Mouse (Mus musculus) cerebellum, postnatal 4 days (tissue): ENCODE results near the gene Fchsd2.
"Not testable (repeated sequence)": the region's sequence is repeated elsewhere in the genome, so short reads cannot be mapped to it uniquely, and the experiment has no call there.

ENCODE experiments used
- DNase-seq, 2 experiments: peaks; one replicate each; pipeline ENCODE4 v3.0.0; 2022; ENCODE audit warnings: low spot score in 2 of 2, mixed read lengths in 1 of 2

The Fchsd2 gene

DNA sequence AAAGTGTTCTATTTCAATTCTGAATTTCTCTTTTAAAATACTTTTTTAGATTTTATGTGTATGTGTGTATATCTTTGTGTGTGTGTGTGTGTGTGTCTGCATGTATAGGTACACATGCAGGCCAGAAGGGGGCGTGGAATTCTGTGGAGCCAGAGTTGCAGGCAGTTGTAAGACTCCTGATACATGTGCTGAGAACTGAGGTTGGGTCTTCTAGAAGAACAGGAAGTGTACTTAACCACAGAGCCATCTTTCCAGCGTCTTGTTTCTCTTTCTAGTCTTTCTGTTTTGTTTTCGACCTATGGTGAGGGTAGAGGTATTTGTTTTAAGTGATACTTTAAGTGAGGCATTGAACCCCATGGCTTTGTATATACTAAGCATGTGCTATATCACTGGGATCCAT, 20.7 kb downstream of the Fchsd2 start:
- DNase-seq: no peak

DNA sequence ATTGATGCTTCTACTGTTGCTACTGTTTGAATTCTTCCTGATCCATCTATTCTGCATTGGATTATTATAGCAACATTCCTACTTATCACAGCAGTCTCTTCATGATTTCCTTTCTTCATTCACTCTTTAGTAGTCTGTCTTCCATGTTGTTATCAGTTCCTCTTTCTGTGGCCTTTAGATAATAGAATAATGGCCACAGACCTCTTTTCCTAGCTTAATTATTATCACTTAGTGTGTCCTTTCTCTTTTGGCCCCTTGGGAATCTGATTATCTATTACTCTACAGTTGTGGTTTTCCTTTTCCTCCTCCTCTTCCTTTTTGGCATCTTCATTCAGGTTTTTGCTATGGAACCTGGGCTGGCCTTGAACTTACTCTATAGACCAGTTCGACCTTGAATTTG, 21.7 kb downstream of the Fchsd2 start:
- DNase-seq: no peak

DNA sequence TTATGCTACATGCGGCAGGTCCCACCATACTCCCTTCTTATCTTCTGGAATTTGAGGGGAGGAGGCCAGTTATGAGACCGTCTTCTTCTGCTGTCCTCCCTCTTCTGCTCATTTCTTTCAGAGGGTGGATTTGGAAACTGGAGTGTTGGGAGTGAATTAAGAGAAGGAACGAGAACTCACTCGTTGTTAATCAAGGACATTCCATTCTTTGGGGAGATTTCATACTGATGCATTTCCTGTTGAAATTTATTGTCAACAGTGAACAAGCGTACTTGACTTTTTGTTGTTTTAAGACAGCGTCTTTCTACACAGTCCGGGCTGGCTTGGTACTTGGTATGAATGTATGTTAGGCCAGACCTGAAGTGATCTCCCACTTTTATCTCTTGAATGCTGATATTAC, 26.7 kb downstream of the Fchsd2 start:
- DNase-seq: no peak

DNA sequence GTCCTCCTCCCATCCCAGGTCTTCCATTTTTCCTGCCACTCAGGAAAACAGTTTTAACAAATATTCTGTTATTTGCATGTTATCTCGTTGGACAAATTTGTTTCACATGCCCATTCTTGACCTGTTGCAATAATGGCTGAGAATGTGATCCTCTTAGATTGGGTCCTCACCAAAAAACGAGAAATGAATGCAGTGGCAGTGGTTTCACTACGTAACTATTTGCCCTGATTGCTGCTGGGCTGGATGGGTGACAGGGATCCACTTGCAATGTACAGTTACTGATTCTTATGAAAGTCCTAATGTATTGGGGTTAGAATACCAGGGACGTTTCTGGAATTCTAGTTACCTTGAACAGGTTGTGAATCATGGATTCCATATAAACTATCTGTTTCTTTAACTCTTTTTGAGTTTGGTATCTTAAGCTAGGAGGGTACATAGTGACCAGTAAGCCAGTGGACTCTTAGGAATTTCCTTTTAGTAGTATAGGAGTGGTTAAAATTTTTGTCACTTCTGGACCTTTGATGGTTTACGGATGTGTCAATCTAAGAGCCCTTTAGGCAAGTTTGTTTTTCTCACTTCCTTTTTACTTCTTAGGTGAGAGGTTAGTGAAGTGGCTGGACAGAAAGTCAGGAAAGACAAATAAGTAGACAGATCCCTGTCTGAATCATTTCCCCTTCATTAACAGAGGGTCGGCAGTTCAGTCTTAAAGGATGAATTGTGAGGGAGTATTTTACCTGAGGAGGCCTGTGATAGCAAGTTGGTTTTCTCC, 31.1 kb downstream of the Fchsd2 start:
- no peak for DNase-seq

DNA sequence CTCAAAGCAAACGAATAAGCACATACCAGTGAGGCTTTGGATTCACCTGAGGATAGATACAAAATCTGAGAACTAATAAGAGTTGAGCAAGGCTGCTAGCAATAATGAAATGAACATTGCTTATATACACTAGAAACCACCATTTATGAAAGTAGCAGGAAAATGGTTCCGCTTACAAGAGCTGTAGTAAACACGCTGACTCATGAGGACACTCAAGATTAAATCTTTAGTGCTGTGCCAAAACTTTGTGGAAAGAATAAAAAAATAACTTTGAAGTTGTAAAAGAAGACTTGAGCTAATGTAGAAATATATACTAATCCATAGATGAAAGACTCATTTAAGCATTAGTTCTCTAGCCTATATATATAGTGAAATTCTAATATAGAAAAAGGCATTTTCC, 35.1 kb downstream of the Fchsd2 start:
- no peak for DNase-seq

DNA sequence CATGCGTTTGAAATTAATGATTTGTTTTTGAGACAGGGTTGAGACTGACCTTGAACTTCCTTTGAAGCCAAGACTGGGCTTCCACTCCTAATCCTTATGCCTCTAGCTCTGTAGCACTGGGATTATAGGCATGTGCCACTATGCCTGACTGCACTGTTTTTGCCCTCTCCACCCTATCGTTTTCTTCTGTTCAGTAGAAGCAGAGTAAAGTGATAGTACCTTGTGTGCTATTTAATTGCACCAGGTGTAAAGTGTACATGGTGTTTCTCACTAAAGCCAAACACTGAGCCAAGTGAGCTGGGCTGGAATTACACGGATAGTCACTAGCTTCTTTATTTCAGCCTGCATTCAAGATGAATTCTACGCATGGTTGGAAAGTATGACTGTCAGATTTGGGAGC, 35.9 kb downstream of the Fchsd2 start:
- DNase-seq: no peak

DNA sequence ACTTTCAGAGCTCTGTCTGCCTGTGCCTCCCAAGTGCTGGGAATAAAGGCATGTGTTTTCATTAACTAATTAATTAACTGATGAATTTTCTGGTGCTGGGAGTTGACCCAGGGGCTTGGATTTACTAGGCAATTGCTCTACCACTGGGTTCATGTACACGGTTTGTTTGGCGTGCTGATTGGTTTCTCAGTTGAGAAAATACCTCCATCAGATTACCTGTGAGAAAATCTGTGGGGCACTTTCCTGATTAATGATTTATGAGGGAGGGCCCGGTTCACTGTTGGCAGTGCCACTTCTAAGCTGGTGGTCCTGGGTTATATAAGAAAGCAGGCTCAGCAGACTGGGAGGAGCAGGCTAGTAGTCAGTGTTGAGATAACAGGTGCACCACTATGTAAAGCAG, 38.0 kb downstream of the Fchsd2 start:
- DNase-seq: no peak

DNA sequence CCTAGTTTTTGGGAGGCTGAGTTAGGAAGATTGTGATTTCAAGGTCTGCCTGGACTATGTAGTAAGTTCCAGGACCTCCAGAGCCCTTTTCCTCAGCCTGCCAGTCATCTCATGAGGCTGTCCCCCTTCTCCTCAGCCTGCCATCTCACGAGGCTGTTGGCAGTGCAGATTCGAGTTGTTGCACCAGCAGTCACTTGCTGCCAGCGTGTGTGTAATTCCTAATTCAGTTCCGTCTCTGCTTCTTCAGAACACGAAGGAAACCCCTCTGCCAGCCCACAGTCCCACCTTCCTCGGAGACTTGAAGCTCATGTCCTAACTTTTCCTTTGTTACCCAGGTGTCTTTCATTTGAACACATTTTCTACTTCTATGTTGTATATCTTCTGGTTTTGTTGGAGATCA, 38.6 kb downstream of the Fchsd2 start:
- no peak for DNase-seq

DNA sequence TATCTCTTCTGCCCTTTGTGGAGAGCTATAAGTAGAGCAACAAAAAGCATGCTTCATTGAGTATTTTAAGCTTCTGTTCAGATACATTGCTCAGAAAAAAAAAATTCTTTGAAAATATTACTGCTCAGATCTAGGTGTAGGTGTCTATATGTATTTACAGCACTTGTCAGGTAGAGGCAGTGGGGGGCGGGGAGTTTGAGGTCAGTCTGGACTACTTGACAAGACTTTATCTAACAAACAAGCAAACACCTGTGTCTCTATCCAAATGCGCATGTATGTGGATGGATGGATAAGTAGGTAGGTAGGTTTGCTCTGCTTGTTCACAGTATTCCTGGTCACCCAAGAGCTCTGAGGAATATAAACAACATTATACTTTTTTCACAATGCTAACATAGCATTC, 40.9 kb downstream of the Fchsd2 start:
- DNase-seq: no peak

DNA sequence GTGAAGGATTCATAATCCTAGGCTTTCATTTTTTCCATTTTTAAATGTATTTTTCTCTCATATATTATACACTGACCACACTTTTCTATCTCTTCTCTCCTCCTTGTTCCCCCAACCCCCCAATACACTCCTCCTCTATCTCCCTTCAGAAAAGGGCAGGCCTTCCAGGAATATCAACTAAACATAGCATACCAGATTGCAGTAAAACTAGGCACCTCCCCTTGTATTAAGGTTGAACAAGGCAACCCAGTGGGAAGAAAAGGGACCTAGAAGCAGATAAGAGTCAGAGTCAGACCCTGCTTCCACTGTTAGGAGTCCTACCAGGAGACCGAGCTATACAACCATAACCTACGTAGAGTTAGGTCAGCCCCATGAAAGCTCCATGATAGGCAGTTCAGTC, 41.5 kb downstream of the Fchsd2 start:
- DNase-seq: no peak

DNA sequence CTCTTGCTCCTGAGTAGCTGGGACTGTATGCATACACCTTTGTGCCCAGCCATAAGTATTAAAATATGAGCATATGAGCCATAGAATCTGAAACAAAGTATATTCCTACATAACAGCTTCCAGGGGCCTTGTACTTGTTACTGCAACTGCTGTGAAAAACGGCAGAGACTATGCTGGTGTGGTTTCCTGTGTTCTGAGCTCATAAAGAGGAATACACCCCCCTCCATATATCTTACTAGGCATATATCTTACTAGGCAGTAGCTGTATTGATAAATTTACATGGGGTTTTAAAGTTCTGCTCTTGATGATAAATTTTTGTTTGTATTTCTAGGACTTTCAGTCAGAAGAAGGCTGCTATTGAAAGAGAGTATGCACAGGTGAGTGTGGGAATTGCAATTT, 46.2 kb downstream of the Fchsd2 start:
- no peak for DNase-seq

DNA sequence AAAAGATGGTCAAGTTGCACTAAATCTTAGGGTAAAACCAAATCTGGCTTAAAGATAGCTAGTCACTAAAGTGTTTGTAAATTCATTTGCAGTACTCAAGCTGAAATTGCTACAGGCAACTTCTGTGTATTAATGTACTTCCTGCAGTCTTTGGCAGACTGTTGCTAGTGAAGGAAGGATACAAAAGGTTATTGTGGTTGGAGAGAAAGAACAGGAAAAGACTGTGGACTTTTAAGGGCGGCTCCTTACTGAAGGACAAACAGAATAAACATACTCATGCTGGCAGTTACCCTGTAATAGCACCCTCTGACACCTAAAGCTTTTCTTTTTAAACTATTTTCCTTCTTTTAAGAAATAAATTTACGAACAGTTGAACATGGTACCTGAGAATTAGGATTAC, 50.2 kb downstream of the Fchsd2 start:
- DNase-seq: no peak

DNA sequence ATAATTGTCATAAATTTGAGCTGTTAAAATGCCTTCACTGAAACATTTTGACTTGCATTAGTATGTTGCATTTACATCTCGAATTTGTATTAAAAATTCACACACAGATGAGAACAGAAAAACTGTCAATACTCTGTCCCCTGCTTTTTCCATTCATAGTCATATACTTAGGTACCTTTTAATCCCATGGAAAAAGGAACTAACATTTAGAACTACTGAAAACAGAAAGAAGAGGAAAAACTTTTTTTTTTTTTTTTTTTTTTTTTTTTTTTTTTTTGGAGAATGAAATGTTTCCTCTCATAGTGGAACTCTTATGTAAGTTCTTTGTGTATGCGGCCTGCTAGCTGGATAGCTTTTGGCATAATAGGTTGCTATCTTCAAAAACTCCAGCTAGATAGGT, 51.6 kb downstream of the Fchsd2 start:
- DNase-seq: no peak

DNA sequence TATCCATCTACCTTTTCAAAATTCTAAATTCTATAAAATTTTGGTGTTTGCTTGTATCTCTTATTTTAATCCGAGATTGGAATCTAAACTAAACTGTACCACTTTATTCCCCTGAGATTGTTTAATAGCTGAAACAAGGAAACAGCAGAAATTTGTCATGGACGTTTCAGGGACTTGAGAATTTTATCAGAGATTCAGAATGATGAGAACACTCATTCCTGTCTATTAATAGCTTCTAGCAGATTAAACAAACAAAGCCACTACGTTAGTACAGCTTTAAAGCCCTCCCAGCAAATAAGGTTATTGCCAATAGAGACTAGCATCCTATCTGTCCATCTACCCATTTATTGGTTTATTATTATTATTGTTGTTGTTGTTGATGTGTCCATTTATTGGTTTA, 56.4 kb downstream of the Fchsd2 start:
- DNase-seq: no peak

DNA sequence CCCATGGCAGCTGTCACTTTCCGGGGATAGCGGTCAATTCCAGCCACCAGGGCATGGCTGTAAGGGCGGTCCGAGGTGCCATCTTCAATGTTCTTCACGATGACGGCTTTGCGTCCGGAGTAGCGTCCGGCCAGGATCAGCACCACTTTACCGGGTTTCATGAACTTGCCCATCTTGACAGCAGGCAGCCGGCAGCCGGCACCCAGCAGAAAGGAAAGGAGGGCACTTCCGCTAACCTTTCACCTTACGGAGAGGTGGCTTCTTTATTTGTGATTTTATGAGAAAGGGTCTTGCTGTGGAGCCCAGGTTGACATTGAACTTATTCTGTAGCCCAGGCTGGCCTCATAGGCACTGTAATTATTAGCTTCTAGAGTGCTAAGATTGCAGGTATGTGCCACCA, 62.2 kb downstream of the Fchsd2 start:
- not testable (repeated sequence) for DNase-seq

DNA sequence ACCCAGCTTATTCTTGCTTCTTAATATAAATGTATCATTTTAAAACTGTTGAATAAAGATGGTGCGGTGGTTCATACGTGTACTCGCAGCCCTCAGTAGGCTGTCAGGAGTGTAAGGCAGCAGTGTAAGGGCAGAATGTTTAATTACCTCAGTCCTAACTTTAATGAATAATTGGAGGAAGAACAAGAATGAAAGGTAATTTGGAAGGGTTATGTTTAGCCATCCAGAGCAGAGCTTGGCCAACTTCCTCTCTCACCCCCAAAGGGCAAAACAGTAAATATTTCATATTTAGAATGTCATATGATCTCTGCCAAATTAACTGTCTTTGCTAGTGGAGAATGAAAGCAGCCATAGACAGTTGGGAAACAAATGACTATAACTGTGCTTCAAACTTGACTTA, 62.6 kb downstream of the Fchsd2 start:
- no peak for DNase-seq

DNA sequence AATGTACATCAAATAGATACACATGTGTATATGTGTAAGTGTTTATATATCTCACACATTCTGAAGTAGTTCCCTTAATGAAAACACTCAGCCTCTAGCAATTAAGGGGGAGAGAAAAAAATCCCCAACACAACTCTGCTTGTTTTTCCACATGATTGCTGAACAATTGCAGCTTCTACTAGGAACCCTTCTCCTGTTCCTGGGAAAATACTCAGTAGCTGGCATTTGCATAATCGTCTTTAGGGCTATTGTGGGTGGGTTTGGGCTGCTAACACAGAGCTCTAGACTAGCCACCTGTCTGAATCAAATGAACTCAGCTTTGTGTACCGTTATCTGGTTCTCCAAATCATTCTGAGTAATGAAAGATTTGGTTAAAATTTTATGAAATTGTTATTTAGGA, 67.6 kb downstream of the Fchsd2 start:
- DNase-seq: no peak

DNA sequence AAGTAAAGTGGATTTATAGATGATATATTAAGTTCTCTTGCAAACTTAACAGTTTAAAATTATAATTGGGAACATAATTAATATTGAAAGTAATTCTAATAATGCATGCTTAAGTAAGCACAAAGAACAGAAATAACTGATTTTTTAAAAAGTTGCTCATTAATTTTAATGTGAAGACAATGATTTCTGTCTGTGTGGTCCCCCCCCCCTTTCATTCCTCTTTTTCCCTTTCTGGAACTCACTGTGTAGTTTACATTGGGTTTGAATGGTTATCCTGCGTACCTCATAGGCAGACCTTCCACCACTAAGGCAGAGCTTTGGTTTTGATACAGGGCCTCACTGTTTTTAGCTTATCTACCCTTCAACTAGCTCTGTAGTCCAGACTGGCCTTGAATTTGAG, 70.1 kb downstream of the Fchsd2 start:
- no peak for DNase-seq

DNA sequence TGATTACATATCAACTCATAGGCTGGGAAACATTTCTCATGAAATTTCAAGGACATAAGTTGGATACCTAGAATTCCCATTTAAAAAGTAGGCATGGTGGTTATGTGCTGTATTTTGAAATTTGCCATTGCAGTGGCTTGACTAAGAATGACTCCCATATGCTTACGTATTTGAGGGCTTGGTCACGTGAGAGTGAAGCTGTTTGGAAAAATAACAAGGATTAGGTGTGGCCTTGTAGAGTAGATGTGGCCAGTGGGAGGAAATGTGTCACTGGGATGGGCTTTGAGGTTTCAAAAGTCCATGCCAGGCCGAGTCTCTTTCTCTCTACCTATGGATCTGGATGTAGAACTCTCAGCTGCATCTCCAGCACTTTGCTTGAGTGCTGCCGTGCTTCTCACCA, 71.2 kb downstream of the Fchsd2 start:
- no peak for DNase-seq

DNA sequence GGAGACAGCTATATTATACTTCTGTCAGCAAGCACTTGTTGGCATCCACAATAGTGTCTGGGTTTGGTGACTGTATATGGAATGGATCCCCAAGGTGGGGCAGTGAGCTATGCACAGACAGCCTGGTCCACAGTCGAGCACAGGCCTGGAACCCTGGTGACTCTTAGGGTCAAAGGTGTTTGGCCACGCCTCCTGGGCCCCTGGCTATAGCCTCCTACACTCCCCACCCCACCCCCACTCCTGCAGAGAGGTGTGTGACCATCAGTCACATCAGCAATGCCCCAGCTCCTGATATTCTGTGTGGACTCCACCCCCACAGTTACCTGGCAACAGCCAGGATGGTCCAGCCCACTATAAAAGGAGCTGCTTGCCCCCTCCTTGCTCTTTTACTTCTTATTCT, 73.9 kb downstream of the Fchsd2 start:
- DNase-seq: no peak

DNA sequence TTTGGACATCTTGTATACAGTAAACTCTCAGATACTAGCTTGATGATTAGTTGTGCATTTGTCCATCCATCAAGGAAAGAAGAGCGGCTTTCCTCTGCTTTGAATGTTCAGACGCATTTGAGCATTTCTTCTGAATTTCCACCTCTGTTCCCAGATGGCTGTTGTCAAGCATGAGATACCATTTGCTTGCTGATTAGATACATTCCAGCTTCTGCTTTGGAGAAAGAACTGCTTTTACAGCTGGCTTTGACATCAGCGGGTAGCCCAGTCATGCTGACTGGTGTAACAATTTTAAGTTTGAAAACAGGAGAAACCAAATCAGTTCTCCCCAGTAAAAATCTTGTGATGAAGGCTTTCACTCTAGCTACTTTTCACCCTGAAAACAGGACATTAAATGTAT, 77.8 kb downstream of the Fchsd2 start:
- no peak for DNase-seq

DNA sequence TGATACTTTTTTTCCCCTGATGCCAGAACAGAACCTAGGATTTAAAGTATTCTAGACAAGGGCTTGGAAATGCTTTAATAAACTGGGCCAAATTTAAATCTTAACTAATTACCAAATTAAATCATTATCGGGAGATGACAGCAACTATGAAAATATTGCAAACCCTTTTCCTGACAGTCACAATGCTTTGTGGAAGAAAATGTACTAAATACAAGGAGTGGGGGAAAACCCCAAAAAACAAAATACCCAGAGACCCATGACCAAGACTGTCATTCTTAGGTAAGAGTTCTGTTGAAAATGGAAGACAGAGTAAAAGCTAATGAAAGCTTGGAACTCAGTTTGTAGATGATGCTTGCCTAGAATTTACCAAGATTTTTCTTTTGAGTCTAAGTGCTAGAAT, 78.3 kb downstream of the Fchsd2 start:
- DNase-seq: no peak

DNA sequence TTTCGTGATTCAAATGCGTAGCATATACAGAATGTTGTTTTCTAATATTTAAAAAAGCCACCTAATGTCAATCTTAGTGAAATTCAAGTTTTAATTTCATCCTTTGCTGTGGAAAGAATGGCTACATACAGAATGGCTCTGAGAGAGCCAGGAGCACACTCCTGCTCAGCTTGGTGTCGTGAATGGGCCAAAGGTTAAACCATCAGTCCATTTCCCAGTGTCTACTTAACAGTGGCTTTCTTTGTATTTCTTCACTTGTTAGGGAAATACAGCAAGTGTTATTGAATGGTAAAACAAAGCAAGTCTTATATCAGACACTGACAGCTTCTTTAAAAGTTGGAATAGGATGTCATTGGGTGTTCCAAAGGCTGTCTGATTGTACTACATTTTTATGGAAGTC, 80.7 kb downstream of the Fchsd2 start:
- DNase-seq: no peak

DNA sequence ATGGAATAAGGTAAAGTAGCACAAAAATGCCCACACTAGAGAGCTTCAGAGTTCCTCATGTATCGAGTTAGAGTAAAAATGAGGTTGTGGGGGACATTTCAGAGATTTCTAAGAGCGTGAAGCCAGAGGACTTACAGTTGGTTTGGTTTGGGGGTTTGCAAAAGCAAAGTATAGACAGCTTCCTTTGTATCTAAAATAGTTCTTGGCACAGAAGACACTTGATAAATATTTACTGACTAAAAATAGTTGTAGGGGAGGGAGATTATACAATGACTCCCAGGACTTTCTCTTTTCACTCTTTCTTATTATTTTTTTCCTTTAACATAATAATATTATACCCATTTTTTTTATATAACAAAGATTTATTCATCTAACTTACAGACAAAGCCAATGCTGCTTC, 86.1 kb downstream of the Fchsd2 start:
- no peak for DNase-seq
